Mouse (Mus musculus) T-helper 1 cell (primary cell): ENCODE results near the gene Map3k3.
"Not testable (repeated sequence)": the region's sequence is repeated elsewhere in the genome, so short reads cannot be mapped to it uniquely, and the experiment has no call there.

Experiments
- in situ Hi-C: fragments of 300-600 bp; cut with MboI, MseI; formaldehyde crosslinking; loops from one replicate; pipeline ENCODE4 v1.15.1; 2025; ENCODE audit warnings: high pct_unique_total_duplicates

Map3k3 gene

GRCm38 (mm10) chr11:106192657-106193370, 108.4 kb downstream of the Map3k3 start:
- in situ Hi-C loops, result no loop called here

- in situ Hi-C loops, result no loop called here
Measured at GRCm38 (mm10) chr11:106193371-106194154, 109.2 kb downstream of the Map3k3 start.

- in situ Hi-C loops, result no loop called here
Measured at GRCm38 (mm10) chr11:106194155-106194541, 109.7 kb downstream of the Map3k3 start.

- in situ Hi-C loops, result no loop called here
Measured at GRCm38 (mm10) chr11:106194891-106195290, 110.5 kb downstream of the Map3k3 start.

- in situ Hi-C loops, result no loop called here
Measured at GRCm38 (mm10) chr11:106195341-106195740, 110.9 kb downstream of the Map3k3 start.

GRCm38 (mm10) chr11:106198277-106198676, 113.9 kb downstream of the Map3k3 start:
- in situ Hi-C loops, result no loop called here

- in situ Hi-C loops, result not testable (repeated sequence)
Measured at GRCm38 (mm10) chr11:106199997-106200396, 115.6 kb downstream of the Map3k3 start.

- in situ Hi-C loops, result no loop called here
Measured at GRCm38 (mm10) chr11:106200756-106201155, 116.3 kb downstream of the Map3k3 start.

GRCm38 (mm10) chr11:106201337-106202122, 117.1 kb downstream of the Map3k3 start:
- in situ Hi-C loops, result no loop called here

GRCm38 (mm10) chr11:106202123-106202465, 117.7 kb downstream of the Map3k3 start, which contains the start of gene Strada:
Gene Strada (minus strand): TSS chr11:106202168.
- in situ Hi-C loops, result no loop called here
